Mouse (Mus musculus): ENCODE measurements at regions not wholly inside any gene's neighbourhood (a gene's known extent, or its start where the extent isn't known, plus 50 kb on each side); places are given as distances from the start of the nearest gene placed in this dataset.

DNA sequence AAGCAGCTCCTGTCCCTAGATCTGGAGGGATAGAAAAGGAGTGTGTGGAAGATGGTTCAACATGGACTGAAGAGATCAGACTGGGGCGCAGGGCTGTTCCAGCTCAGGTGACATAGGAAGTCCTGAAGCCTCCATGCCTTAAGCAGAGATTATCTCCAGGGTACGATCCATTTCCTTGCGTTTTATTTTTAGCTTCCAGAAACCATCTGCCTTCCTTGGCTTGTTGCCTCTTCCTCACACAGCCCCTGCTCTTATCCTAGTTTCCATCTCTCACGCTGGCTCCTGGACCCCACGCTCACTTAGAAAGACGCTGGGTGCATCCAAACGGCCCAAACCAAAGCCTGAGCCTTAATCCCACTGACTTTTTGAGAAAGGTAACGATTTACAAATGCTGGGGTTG, 206.8 kb upstream of the Daam1 start:
- no peak for TF ChIP-seq CTCF (IDR thresholded peaks at IDR 0.05)
- TF ChIP-seq POLR2A (IDR thresholded peaks at IDR 0.05; ENCODE audit: insufficient read depth, low read depth, low read length), result no peak
